Mouse (Mus musculus) liver, embryonic 13.5 days (tissue): ENCODE results near the gene Grap2. TPM values are rescaled to one million over a fixed set of nuclear protein-coding genes. Genes with fewer than 3 reads are reported as not detected.

Experiments used
- ATAC-seq: fragments of 200-750 bp; cut with Nextera tagmentation; 2 replicates; pipeline ENCODE4 v1.8.0; 2017; ENCODE audit warnings: low read depth, mild to moderate bottlenecking, moderate number of reproducible peaks, moderate library complexity
- DNase-seq: peaks from one replicate; pipeline ENCODE4 v3.0.0; 2022
- H3K27ac ChIP-seq: fragments of 300-500 bp; sonication (generic); 2 replicates; pipeline ENCODE4 v1.5.1; 2015; ENCODE audit warnings: moderate library complexity, mild to moderate bottlenecking, inconsistent platforms
- H3K27me3 ChIP-seq: fragments of 300-500 bp; sonication (generic); 2 replicates; pipeline ENCODE4 v1.6.1; 2015; ENCODE audit warnings: mild to moderate bottlenecking, inconsistent platforms
- H3K36me3 ChIP-seq: fragments of 300-500 bp; sonication (generic); 2 replicates; pipeline ENCODE4 v1.6.1; 2015; ENCODE audit warnings: mild to moderate bottlenecking, inconsistent platforms
- H3K4me1 ChIP-seq: fragments of 300-500 bp; sonication (generic); replicated peaks from 2 replicates; pipeline ENCODE4 v1.6.1; 2015; ENCODE audit warnings: inconsistent platforms
- H3K4me2 ChIP-seq: fragments of 300-500 bp; sonication (generic); 2 replicates; pipeline ENCODE4 v1.6.1; 2015; ENCODE audit warnings: inconsistent platforms, mild to moderate bottlenecking, moderate library complexity
- H3K4me3 ChIP-seq: fragments of 300-500 bp; sonication (generic); replicated peaks from 2 replicates; pipeline ENCODE4 v1.5.1; 2015; ENCODE audit warnings: mild to moderate bottlenecking, inconsistent platforms
- H3K9ac ChIP-seq: fragments of 300-500 bp; sonication (generic); 2 replicates; pipeline ENCODE4 v1.6.1; 2015; ENCODE audit warnings: mild to moderate bottlenecking, inconsistent platforms
- H3K9me3 ChIP-seq: fragments of 300-500 bp; sonication (generic); replicated peaks from 2 replicates; pipeline ENCODE4 v1.6.1; 2016; ENCODE audit warnings: inconsistent platforms
- WGBS: fragments of 180-500 bp; shearing (Covaris S2); methylation state at CpG from one replicate; pipeline ENCODE4 v1.1.7; 2015; ENCODE audit not compliant: insufficient replicate concordance; 5-methylcytosine and 5-hydroxymethylcytosine counted together
- polyA plus RNA-seq: library from polyadenylated mRNA; unstranded; fragments of >200 nt; fragmentation: Nextera tagmentation; extraction: Ambion mirVana; gene quantifications from 2 replicates; pipeline ENCODE4 v1.2.1, GENCODE M21; 2015

Grap2 gene
- polyA plus RNA-seq, 1 experiment from 2014 or later = 31.6 TPM

DNA sequence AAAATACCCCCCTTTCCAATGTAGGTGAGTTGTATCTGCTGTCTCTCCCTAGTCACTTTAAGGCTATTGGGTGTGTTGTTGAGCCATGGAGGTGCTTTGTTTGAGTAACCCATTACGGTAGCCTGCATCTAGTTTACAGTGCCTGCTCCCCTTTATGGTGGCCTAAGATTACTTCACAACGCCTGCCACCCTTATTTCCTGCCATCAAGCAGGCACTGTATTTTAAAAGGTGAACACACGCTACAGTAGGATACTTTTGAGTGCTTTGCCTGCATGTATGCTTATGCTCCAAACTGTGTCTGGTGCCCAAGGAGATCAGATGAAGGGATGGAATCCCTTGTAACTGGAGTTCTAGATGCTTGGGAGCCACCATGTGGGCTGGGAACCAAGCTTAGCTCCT is 5.3 kb upstream of the Grap2 start:
- H3K9me3 ChIP-seq = no peaks in the 10 kb centered on the region
- H3K27me3 ChIP-seq = peaks cover 36% of the 10 kb centered on the region
- no peaks in the 10 kb centered on the region for H3K36me3 ChIP-seq
- no peak overlapping the region for H3K4me2 ChIP-seq
- H3K27ac ChIP-seq = no peak overlapping the region
- no peaks in the 10 kb centered on the region for H3K4me1 ChIP-seq
- 61% methylated on average over 3 of the region's 3 CpGs for WGBS
- no peak overlapping the region for H3K4me3 ChIP-seq
- ATAC-seq (no peak), DNase-seq (no peak)
- no peak overlapping the region for H3K9ac ChIP-seq

DNA sequence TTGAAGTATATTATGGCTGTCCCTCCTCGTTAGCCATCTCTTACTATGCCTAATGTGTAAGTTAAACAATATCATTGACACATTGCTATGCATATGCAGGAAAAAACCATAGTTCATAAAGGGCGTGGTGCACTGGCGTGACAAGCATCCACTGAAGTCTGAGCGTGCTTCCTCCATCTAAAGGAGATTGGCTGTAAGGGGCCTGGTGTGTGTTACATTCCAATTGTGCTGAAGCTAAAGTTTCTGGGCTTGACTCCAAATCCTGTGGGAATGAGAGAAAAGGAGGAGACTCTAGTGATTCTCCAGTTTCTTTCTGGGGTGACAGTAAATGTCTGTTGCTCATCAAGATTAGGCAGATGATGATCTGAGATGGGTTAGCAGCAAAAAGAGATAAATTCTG is 4.7 kb upstream of the Grap2 start:
- 69% methylated on average over 4 of the region's 4 CpGs for WGBS
- H3K4me2 ChIP-seq = no peak overlapping the region
- no peak for ATAC-seq
- DNase-seq = no peak
- H3K9ac ChIP-seq = no peak overlapping the region
- no peak overlapping the region for H3K27ac ChIP-seq
- peaks cover 37% of the 10 kb centered on the region for H3K27me3 ChIP-seq
- H3K36me3 ChIP-seq = no peaks in the 10 kb centered on the region
- H3K4me1 ChIP-seq = no peaks in the 10 kb centered on the region
- H3K4me3 ChIP-seq = no peak overlapping the region
- no peaks in the 10 kb centered on the region for H3K9me3 ChIP-seq

DNA sequence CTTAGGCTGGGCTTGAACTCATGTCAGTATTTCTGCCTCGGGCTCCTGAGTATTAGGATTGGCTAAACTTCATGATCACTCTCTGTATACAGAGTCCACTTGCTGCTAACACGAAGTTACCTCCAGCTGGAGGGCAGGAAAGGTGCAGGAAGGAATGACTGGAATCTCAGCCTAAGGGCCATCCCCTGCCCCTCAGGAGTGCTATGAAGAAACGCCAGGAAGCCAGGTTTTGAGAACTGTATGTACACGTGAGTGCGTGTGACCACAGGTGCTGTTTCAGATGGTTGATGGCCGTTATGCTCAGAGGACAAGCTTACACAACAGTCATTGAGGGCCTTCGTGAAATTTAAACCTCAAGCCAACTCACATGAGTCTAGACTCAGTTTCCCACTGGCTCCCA is 3.2 kb upstream of the Grap2 start:
- H3K36me3 ChIP-seq = no peaks in the 10 kb centered on the region
- no peaks in the 10 kb centered on the region for H3K4me1 ChIP-seq
- no peak overlapping the region for H3K27ac ChIP-seq
- no peak overlapping the region for H3K9ac ChIP-seq
- H3K4me2 ChIP-seq = no peak overlapping the region
- ATAC-seq = no peak
- no peaks in the 10 kb centered on the region for H3K9me3 ChIP-seq
- DNase-seq = no peak
- H3K4me3 ChIP-seq = no peak overlapping the region
- 57% methylated on average over 7 of the region's 7 CpGs for WGBS
- H3K27me3 ChIP-seq = peaks cover 42% of the 10 kb centered on the region

DNA sequence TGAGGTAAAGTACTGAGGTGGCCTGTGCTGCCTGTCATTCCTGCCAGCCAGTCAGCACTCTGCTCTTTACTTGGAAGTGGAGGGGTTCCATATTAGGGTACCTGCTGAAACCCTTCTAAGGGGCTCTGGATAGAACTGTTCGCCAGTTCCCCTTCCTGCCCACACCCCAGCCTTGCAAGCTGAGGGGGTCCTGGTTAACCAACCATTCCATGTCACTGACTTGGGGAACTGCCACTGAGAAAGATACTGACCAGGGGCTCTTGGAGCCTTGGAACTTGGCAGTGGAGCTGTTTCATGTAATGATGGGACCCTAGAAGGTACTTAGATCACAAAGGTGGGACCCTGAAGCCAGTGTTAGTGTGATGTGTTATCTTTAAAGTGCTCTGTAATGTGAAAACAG is 2.2 kb upstream of the Grap2 start:
- no peak overlapping the region for H3K9ac ChIP-seq
- peaks cover 50% of the 10 kb centered on the region for H3K27me3 ChIP-seq
- DNase-seq = no peak

DNA sequence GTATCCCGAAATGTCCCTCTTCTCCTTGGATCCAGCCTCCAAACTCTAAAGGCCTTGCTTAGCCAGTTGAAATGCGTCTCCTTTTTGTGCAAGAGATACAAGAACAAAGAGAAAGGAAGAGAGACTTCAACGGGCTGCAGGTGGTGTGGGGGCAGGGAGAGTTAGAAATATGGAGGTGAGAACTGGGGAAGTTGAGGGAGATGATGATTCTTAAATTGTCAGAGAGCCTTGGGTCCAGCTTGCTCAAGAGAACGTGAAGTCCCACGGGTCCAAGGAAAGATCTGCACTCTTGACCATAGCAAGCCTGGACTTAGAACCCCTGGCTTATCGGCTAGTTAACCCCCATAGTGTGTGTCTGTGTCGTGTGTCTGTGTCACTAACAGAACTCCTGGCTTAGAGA is 783 bp upstream of the Grap2 start:
- H3K4me2 ChIP-seq = no peak overlapping the region

More for the DNA sequence above, 2.2 kb upstream of the Grap2 start:
- no peak for ATAC-seq
- Histone ChIP-seq H3K36me3 (no peaks in the 10 kb centered on the region), H3K4me3 (no peak overlapping the region), H3K9me3 (no peaks in the 10 kb centered on the region), H3K27ac (no peak overlapping the region), H3K4me1 (no peaks in the 10 kb centered on the region), H3K4me2 (no peak overlapping the region)
- 50% methylated on average over 1 of the region's 1 CpGs for WGBS

DNA sequence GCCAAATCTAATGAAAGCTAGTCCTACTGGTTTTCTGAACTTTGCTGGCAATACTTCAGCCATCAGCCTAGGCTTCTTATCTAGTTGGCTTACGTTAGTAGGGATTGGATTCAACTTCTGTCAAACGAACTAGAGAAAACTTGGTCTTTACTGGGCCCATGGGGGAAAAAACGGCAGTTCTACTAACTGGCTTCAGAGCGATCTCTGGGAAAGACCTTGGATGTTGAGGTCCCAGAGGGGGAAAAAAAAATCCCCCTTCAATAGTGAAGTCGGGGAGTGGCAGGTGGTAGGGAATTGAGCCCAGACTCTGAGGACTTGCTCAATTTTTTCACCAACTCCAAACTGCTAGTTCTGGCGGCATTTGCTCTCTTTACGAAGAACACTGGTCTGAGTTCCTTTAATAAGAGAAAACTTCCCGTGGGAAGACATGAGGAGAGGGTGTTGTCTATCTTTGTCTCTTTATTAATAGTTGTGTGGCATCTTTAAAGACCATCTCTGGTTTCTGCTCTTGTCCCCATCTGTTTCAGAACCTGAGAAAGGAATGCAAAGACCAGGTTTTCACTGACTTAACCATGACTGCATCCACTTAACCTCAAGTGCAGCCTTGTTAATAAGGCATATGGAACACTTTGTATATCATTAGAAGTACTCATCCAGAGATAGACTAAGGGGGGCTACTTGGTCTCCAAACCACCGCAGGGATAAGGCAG is 572 bp downstream of the Grap2 start:
- 0 out of 2 replicates have a peak overlapping the region, but pooled peaks have one; percentile 18 for H3K4me2 ChIP-seq
- no peaks in the 10 kb centered on the region for H3K36me3 ChIP-seq
- H3K27ac ChIP-seq = no peak overlapping the region
- H3K27me3 ChIP-seq = peaks cover 66% of the 10 kb centered on the region
- no peak for DNase-seq
- no peaks in the 10 kb centered on the region for H3K9me3 ChIP-seq
- H3K4me1 ChIP-seq = no peaks in the 10 kb centered on the region
- H3K9ac ChIP-seq = no peak overlapping the region
- 55% methylated on average over 9 of the region's 9 CpGs for WGBS
- H3K4me3 ChIP-seq = no peak overlapping the region
- no peak for ATAC-seq

More for the DNA sequence above, 783 bp upstream of the Grap2 start:
- Histone ChIP-seq H3K4me3 (no peak overlapping the region), H3K27me3 (peaks cover 58% of the 10 kb centered on the region), H3K36me3 (no peaks in the 10 kb centered on the region), H3K9ac (no peak overlapping the region), H3K4me1 (no peaks in the 10 kb centered on the region), H3K27ac (no peak overlapping the region), H3K9me3 (no peaks in the 10 kb centered on the region)
- ATAC-seq (no peak), DNase-seq (no peak)
- WGBS = 35% methylated on average over 7 of the region's 7 CpGs

DNA sequence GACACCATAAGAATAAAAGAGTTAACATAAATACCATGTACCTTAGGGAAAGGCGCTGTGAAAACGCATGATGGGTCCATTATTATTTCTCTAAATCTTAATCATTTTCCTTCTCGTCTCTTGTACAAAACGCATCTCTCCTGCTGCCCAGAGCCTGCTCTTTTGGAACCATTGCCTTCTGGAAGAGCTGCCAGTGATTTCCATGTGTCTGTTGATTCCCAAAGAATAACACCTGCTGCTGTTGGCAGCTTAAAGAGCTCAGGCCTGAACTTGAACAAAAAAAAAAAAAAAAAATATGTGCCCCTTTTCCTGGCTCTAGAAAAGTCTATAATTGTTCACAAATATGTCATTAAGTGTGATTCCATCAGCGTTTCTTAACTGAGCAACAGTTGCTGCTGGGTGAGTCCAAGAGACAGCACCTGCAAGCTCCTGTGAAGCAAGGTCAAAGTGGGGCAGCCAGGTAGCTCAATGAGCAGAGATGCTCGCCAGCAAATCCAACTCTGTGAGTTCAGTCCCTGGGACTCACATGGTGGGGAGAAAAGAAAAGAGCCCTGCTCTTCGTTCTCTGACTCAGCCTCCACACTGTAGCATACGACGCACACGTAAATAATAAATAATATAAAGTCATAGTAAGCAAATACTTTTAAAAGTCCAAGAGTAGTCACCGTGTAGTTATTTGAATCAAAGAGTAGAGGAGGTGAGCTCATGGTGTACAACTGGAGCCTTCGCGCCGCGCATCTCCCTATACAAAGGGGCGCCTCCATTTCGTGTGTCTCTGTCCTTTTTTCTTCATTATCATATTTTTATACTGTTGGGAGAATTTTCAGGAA is 2.0 kb downstream of the Grap2 start:
- 79% methylated on average over 17 of the region's 17 CpGs for WGBS
- peaks cover 77% of the 10 kb centered on the region for H3K27me3 ChIP-seq

DNA sequence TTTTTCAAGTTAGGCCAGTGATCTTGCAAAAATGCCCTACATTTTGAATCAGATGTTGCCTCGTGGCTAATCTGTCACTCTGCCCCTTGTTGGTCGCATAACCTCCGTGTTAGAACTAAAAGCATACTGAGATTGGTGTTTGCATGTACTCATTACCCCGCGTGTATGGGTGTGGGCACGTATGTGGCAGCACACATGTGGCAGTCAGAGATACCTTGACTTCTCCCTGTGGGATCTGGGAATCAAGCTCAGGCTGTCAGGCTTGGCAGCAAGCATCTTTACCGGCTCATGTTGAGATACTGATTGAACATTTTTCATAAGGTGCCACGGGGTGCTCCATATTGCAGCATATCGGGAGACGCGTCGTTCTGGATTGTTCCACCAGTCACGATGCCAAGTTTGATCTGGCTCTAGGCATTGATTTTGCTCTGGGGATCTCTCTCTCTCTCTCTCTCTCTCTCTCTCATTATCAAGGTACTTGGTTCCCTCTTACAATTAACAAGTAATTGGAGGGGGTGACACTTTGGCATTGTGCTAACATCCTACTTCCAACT is 3.5 kb downstream of the Grap2 start:
- H3K4me2 ChIP-seq = no peak overlapping the region
- 79% methylated on average over 13 of the region's 13 CpGs for WGBS
- peaks cover 82% of the 10 kb centered on the region for H3K27me3 ChIP-seq
- no peak overlapping the region for H3K9ac ChIP-seq
- H3K36me3 ChIP-seq = no peaks in the 10 kb centered on the region
- H3K4me1 ChIP-seq = no peaks in the 10 kb centered on the region
- DNase-seq (no peak), ATAC-seq (no peak)
- H3K27ac ChIP-seq = no peak overlapping the region
- no peaks in the 10 kb centered on the region for H3K9me3 ChIP-seq
- no peak overlapping the region for H3K4me3 ChIP-seq

More for the DNA sequence above, 2.0 kb downstream of the Grap2 start:
- ATAC-seq = no peak
- no peak overlapping the region for H3K4me2 ChIP-seq
- H3K4me3 ChIP-seq = no peak overlapping the region
- no peaks in the 10 kb centered on the region for H3K9me3 ChIP-seq
- H3K27ac ChIP-seq = no peak overlapping the region
- no peaks in the 10 kb centered on the region for H3K36me3 ChIP-seq
- no peaks in the 10 kb centered on the region for H3K4me1 ChIP-seq
- no peak for DNase-seq
- no peak overlapping the region for H3K9ac ChIP-seq

DNA sequence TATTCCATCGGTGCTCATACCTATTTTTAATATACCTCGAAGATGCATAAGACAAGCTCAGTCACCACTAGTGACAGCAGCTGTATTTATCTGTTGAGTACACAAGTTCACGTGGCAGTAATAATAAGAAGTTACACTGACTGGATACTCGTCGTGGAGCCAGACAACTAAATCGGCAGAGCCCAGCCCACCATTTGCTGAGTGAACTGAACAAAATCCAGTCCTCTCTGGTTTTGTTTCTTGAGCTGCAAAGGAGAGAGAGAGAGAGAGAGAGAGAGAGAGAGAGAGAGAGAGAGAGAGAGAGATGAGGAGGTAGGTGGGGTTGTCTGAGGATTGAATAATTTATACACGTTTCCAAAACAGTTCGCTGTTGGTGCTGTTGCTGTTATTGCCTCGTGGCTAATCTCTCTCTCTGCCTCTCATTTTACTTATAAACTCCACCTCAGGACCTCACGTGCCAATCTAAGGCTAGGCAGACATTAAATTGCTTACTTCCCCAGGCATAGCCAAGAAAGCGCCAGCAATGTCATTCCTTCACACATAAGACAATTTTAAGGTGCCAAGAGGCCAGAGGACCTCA is 4.1 kb downstream of the Grap2 start:
- H3K9me3 ChIP-seq = no peaks in the 10 kb centered on the region
- no peak for DNase-seq
- ATAC-seq = no peak
- no peak overlapping the region for H3K9ac ChIP-seq
- no peak overlapping the region for H3K4me3 ChIP-seq
- no peak overlapping the region for H3K4me2 ChIP-seq
- H3K36me3 ChIP-seq = no peaks in the 10 kb centered on the region
- no peaks in the 10 kb centered on the region for H3K4me1 ChIP-seq
- peaks cover 84% of the 10 kb centered on the region for H3K27me3 ChIP-seq
- no peak overlapping the region for H3K27ac ChIP-seq
- WGBS = 65% methylated on average over 11 of the region's 11 CpGs

DNA sequence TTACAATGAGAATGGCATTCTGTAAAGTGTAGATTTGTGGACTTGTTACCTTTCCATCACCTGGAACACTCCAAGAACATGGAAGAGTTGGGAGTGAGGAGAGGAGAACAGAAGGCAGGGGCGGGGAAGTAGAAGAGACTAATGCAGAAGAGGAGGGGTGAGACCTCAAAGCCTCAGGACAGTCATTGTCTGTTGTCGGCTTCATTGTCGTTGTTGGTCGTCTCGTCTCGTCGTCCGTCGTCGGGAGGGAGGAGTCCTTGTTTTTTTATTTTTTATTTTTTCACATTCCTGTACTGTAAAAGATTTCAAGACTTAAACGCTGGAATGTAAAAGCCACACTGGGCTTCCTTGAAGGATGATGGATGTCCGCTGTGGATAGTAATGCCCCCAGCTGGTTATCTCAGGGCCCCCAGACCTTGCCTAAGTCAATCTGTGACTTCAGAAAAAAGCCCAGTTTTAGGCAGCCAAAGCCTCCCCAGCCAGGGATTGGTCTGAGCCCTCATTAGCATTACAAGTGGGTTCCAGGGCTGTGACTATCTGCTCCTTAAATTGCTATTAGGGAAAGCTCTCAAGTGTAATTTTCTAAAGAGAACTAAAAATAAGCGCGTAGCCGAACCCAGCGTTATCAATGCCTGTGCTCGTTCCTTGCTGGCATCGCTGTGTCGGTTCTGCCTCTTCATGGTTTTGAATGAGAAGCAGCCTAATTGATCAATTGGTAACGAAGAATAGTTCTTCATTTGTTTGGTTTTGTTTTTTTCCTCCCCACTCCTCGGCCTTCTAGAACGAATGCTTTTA is 5.0 kb downstream of the Grap2 start:
- Histone ChIP-seq H3K4me2 (no peak overlapping the region), H3K4me3 (no peak overlapping the region), H3K9ac (no peak overlapping the region), H3K27ac (no peak overlapping the region), H3K9me3 (no peaks in the 10 kb centered on the region), H3K27me3 (peaks cover 82% of the 10 kb centered on the region), H3K36me3 (no peaks in the 10 kb centered on the region), H3K4me1 (peaks cover under 1% of the 10 kb centered on the region; the same call in 1 of the 2 replicates)
- DNase-seq (no peak), ATAC-seq (no peak)
- WGBS = 33% methylated on average over 22 of the region's 22 CpGs

DNA sequence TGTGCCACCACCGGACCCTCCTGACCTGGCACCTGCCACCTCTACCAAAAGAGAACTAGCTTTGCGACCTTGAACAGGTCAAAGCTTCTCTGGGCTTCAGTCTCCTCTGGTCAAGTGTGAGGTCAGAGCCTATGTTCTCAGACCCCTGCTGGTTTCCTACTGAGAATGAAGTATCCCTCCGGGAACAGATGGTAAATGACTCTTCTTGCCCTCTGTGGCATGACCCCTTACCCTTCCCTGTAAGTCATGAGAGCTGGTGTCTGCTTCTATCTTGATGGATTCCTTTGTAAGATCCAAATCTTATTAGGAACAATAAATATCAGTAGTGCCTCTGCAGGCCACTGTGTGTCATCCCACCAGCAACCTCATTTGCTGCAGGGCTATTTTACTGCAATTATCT is 6.7 kb downstream of the Grap2 start:
- no peak overlapping the region for H3K4me2 ChIP-seq
- H3K27me3 ChIP-seq = peaks cover 77% of the 10 kb centered on the region
- no peak overlapping the region for H3K9ac ChIP-seq
- peaks cover 12% of the 10 kb centered on the region for H3K4me1 ChIP-seq
- DNase-seq (no peak), ATAC-seq (no peak)
- H3K9me3 ChIP-seq = no peaks in the 10 kb centered on the region
- no peaks in the 10 kb centered on the region for H3K36me3 ChIP-seq
- no peak overlapping the region for H3K4me3 ChIP-seq
- no peak overlapping the region for H3K27ac ChIP-seq
- WGBS = 60% methylated on average over 3 of the region's 3 CpGs
